Mouse (Mus musculus): ENCODE data around the gene Smg6.

Gene Smg6

DNA sequence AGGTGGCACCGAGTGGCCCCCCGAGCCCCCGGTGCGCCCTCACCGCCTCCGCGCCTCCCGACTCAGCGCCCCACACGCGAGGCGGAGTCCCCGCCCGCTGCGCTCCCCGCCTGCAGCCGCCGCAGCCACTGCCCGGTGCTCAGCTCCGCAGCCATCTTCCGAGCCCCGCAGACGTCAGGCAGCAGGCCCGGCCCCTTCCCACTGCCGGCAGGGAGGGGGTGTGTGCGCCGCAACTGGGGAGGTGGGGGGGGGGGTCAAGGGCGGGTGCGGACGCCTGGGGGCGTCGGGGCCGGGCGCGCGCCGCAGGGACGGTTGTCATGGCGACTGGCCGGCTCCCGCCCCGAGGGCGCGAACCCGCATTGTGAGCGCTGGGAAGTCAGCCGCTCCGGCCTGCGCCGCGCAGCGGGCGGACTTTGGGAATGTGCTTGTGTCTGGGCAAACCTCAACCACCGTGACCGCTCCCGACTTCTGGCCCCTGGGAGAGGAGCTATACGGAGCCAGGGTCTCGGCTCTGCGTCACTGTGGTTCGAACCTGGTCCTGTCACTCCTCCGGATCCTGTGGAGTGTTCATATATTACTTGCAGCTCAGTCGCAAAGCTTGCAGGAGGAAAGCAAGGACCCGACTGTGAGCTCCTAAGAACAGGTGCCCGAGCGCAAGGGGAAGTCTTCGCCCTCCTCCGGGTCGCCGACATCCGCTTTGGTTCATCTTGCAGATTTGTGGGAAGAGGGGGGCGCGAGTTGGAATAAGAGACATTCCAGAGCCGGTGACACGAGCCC, 28.5 kb upstream of the Smg6 start, which contains the start of gene Sgsm2:
Gene Sgsm2, minus strand, starts transcription at position 160 of the 777 bp plus-strand sequence.
- peaks cover 36% of the 10 kb centered on the region for H3K36me3 ChIP-seq (ENCODE audit: insufficient read depth, low read length)
- peak within 1 kb of the TSS; percentile 100 for H3K4me3 ChIP-seq (replicated peaks; ENCODE audit: low read length)
- no peak for TF ChIP-seq POU5F1 (IDR thresholded peaks at IDR 0.05; ENCODE audit: borderline replicate concordance, low read length)
- TF ChIP-seq NANOG (IDR thresholded peaks at IDR 0.05; ENCODE audit: borderline replicate concordance, low read length): no peak
- no peak for TF ChIP-seq CTCF (conservative IDR thresholded peaks at IDR 0.05; ENCODE audit: low read length)
- peaks cover 4% of the 10 kb centered on the region; the same call in 1 of the 2 replicates for H3K27me3 ChIP-seq (ENCODE audit: insufficient read depth, low read length)
- no peaks in the 10 kb centered on the region for H3K9me3 ChIP-seq (ENCODE audit: low read length)
- peaks cover 42% of the 10 kb centered on the region for H3K4me1 ChIP-seq (replicated peaks; ENCODE audit: low read depth, low read length)

DNA sequence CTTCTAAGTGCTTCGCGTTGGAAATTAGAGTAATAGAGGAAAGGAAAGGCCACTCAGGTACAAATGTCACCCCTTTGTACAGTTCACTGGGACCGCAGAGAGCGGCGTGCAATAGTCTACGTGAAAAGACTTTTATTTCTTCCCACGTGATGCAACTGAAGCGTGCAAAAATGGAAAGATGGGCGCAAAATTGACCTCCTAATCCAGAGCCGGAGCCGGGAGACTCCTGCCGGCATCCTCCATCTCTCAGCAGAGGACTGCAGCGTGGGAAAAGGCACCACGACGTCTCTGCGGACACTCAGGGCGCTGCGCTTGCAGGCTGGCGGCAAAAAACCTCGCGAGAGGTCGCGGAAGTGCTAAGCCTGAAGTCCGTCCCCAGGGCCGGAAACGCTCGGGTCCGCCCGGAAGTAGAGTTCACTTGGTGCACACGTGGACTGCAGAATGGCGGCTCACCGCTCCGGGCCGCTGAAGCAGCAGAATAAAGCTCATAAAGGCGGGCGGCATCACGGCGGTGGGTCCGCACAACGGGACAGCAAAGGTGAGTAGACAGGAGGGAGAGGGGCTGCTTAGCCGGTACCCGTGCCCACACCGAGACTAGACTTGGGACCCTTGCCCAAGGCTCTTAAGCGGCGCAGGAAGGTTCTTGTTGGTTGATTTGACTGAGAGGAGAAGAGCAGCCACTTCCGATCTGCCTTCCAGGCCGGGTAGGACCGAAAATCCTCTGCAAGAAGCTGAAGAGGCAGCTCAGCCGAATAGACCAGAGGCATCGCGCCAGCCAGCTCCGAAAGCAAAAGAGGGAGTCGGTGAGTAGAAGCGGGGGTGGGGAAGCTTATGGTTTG, 27.7 kb upstream of the Smg6 start, which contains the start of gene Tsr1:
Gene Tsr1, plus strand, starts transcription at position 394 of the 839 bp plus-strand sequence.
- Histone ChIP-seq H3K9me3 (ENCODE audit: low read length) (no peaks in the 10 kb centered on the region), H3K27me3 (ENCODE audit: insufficient read depth, low read length) (peaks cover 4% of the 10 kb centered on the region; the same call in 1 of the 2 replicates), H3K4me3 (replicated peaks; ENCODE audit: low read length) (peak within 1 kb of the TSS; percentile 100), H3K36me3 (ENCODE audit: insufficient read depth, low read length) (peaks cover 45% of the 10 kb centered on the region), H3K4me1 (replicated peaks; ENCODE audit: low read depth, low read length) (peaks cover 46% of the 10 kb centered on the region)
- no peak for TF ChIP-seq POU5F1 (IDR thresholded peaks at IDR 0.05; ENCODE audit: borderline replicate concordance, low read length)
- TF ChIP-seq CTCF (conservative IDR thresholded peaks at IDR 0.05; ENCODE audit: low read length): no peak
- no peak for TF ChIP-seq NANOG (IDR thresholded peaks at IDR 0.05; ENCODE audit: borderline replicate concordance, low read length)

DNA sequence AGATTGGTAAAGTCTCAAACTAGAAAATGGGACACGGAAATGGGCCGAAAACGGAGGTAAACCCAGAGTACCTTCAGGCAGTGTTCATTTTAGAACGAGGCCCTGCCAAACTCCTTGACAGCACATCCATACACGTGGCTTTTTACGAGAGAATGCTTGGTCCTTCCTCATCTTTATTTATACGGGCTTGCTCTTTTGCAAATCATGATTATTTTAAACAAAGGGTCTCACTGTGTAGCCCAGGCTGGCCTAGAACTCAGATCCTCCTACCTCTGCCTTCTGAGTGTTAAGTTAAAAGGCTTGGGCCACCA, 27.2 kb upstream of the Smg6 start:
- Histone ChIP-seq H3K4me3 (replicated peaks; ENCODE audit: low read length) (peak overlapping the region; percentile 100), H3K27me3 (ENCODE audit: insufficient read depth, low read length) (peaks cover 4% of the 10 kb centered on the region; the same call in 1 of the 2 replicates), H3K9me3 (ENCODE audit: low read length) (no peaks in the 10 kb centered on the region), H3K4me1 (replicated peaks; ENCODE audit: low read depth, low read length) (peaks cover 51% of the 10 kb centered on the region), H3K36me3 (ENCODE audit: insufficient read depth, low read length) (peaks cover 50% of the 10 kb centered on the region)
- no peak for TF ChIP-seq POU5F1 (IDR thresholded peaks at IDR 0.05; ENCODE audit: borderline replicate concordance, low read length)
- TF ChIP-seq CTCF (conservative IDR thresholded peaks at IDR 0.05; ENCODE audit: low read length): no peak
- no peak for TF ChIP-seq NANOG (IDR thresholded peaks at IDR 0.05; ENCODE audit: borderline replicate concordance, low read length)

DNA sequence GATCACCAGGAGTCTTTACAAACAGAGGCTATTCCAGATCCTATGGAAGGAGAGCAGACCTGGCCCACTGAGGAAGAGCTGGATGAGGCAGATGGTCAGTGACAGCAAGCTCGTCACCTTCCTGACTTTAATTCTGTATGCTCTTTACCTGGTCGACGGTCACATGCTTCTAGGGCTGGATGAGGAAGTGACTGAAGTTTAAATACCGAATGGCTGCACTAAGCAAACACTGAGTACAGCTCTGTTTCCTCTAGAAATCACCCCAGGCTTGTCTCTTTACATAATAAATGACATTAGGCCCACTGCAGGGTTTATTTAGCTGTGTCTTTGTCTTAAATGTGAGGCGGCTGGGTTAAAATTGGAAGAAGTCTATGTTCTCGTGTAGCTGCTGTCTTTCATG, 24.1 kb upstream of the Smg6 start:
- H3K9me3 ChIP-seq (ENCODE audit: low read length): no peaks in the 10 kb centered on the region
- TF ChIP-seq CTCF (conservative IDR thresholded peaks at IDR 0.05; ENCODE audit: low read length) (no peak), POU5F1 (IDR thresholded peaks at IDR 0.05; ENCODE audit: borderline replicate concordance, low read length) (no peak), NANOG (IDR thresholded peaks at IDR 0.05; ENCODE audit: borderline replicate concordance, low read length) (no peak)
- peaks cover 81% of the 10 kb centered on the region for H3K36me3 ChIP-seq (ENCODE audit: insufficient read depth, low read length)
- peak overlapping the region; percentile 33 for H3K4me3 ChIP-seq (replicated peaks; ENCODE audit: low read length)
- peaks cover 60% of the 10 kb centered on the region for H3K4me1 ChIP-seq (replicated peaks; ENCODE audit: low read depth, low read length)
- H3K27me3 ChIP-seq (ENCODE audit: insufficient read depth, low read length): no peaks in the 10 kb centered on the region

DNA sequence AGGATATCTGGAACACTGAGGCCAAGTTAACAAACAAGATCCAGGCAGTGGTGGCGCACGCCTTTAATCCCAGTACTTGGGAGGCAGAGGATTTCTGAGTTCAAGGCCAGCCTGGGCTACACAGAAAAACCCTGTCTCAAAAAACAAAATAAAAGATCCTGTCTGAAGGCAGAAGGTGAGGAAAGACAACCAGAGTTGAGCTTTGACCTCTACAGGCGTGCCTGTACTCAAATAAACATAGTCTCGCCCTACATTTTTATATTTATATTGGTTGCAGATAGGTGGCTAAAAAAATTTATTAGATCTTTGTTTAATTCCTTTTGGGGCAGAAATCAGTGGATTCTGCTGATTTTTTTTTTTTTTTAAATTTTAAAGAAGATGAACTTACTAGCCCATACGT, 23.2 kb upstream of the Smg6 start:
- no peak overlapping the region for H3K4me3 ChIP-seq (replicated peaks; ENCODE audit: low read length)
- TF ChIP-seq CTCF (conservative IDR thresholded peaks at IDR 0.05; ENCODE audit: low read length): no peak
- TF ChIP-seq NANOG (IDR thresholded peaks at IDR 0.05; ENCODE audit: borderline replicate concordance, low read length): no peak
- TF ChIP-seq POU5F1 (IDR thresholded peaks at IDR 0.05; ENCODE audit: borderline replicate concordance, low read length): no peak
- no peaks in the 10 kb centered on the region for H3K27me3 ChIP-seq (ENCODE audit: insufficient read depth, low read length)
- peaks cover 68% of the 10 kb centered on the region for H3K4me1 ChIP-seq (replicated peaks; ENCODE audit: low read depth, low read length)
- no peaks in the 10 kb centered on the region for H3K9me3 ChIP-seq (ENCODE audit: low read length)
- peaks cover 90% of the 10 kb centered on the region for H3K36me3 ChIP-seq (ENCODE audit: insufficient read depth, low read length)

DNA sequence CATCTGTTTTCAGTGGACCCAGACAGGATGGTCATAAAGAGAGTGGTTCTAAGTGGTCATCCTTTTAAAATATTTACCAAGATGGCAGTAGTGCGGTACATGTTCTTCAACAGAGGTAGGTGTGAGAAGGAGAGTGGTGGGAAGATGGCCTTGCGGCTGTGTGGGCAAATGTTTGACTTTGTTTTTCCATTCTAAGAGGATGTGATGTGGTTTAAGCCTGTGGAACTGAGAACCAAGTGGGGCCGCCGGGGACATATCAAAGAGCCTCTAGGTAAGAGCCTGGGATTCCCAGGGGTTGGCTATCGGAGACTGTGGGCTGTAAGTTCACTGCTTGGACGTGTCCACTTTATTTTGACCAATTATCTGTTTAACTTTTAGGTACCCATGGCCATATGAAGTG, 17.8 kb upstream of the Smg6 start:
- H3K27me3 ChIP-seq (ENCODE audit: insufficient read depth, low read length): no peaks in the 10 kb centered on the region
- H3K4me3 ChIP-seq (replicated peaks; ENCODE audit: low read length): no peak overlapping the region
- no peaks in the 10 kb centered on the region for H3K9me3 ChIP-seq (ENCODE audit: low read length)
- H3K4me1 ChIP-seq (replicated peaks; ENCODE audit: low read depth, low read length): peaks cover 68% of the 10 kb centered on the region
- H3K36me3 ChIP-seq (ENCODE audit: insufficient read depth, low read length): peaks cover 81% of the 10 kb centered on the region
- TF ChIP-seq CTCF (conservative IDR thresholded peaks at IDR 0.05; ENCODE audit: low read length) (no peak), NANOG (IDR thresholded peaks at IDR 0.05; ENCODE audit: borderline replicate concordance, low read length) (no peak), POU5F1 (IDR thresholded peaks at IDR 0.05; ENCODE audit: borderline replicate concordance, low read length) (no peak)

DNA sequence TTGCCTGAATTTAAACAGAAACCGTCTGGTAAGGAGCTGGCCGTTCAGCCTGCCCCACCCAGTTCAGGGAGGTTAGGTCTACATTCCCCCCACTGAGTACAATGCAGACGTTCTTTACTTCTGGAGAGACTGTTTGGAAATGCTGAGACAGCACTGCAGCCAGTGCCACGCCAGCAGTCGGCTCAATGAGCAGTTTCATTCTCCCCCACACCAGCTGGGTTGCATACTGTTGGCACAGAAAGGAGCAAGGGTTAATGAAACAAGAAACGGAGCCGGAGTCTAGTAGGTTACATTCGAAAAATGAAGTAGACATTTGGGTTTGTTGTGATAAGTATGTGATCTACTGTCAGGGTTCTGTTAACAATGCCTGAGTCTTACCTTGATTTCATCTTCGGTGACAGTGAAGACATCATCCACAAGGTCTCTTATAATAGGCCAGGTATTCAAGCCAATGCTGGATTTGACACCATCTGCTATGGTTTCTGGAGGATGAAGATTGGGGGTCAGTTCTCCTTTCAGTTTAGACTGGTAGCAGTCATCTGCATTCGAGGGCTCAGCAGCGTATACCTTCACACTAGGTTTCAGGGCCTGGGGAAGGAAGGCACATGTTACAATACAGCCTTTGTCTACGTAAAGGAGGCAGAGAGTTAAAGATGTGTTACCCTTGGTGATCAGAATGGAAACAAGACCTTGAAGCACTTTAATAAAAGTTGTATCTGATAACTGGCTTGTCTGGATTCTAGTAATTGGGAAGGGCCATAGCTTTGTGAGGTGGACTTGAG, 16.8 kb upstream of the Smg6 start:
- TF ChIP-seq CTCF (conservative IDR thresholded peaks at IDR 0.05; ENCODE audit: low read length) (no peak), POU5F1 (IDR thresholded peaks at IDR 0.05; ENCODE audit: borderline replicate concordance, low read length) (no peak), NANOG (IDR thresholded peaks at IDR 0.05; ENCODE audit: borderline replicate concordance, low read length) (no peak)
- Histone ChIP-seq H3K9me3 (ENCODE audit: low read length) (no peaks in the 10 kb centered on the region), H3K27me3 (ENCODE audit: insufficient read depth, low read length) (no peaks in the 10 kb centered on the region), H3K36me3 (ENCODE audit: insufficient read depth, low read length) (peaks cover 71% of the 10 kb centered on the region), H3K4me3 (replicated peaks; ENCODE audit: low read length) (no peak overlapping the region), H3K4me1 (replicated peaks; ENCODE audit: low read depth, low read length) (peaks cover 62% of the 10 kb centered on the region)

DNA sequence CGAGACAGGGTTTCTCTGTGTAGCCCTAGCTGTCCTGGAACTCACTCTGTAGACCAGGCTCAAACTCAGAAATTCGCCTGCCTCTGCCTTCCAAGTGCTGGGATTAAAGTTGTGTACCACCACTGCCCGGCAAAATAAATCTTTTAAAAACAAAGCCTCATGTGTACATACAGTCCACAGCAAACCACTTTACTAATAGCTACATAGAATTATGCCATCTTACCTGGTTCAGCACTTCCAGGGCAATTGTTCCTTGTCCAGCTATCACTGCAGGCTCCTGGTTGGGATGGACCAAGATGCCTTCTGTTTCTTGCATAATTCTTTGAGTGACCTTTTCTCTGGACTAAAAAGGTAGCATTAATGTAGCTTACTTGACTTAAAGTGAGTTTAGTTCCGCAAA, 15.6 kb upstream of the Smg6 start:
- Histone ChIP-seq H3K36me3 (ENCODE audit: insufficient read depth, low read length) (peaks cover 60% of the 10 kb centered on the region), H3K27me3 (ENCODE audit: insufficient read depth, low read length) (no peaks in the 10 kb centered on the region), H3K4me3 (replicated peaks; ENCODE audit: low read length) (no peak overlapping the region), H3K9me3 (ENCODE audit: low read length) (no peaks in the 10 kb centered on the region), H3K4me1 (replicated peaks; ENCODE audit: low read depth, low read length) (peaks cover 56% of the 10 kb centered on the region)
- no peak for TF ChIP-seq NANOG (IDR thresholded peaks at IDR 0.05; ENCODE audit: borderline replicate concordance, low read length)
- no peak for TF ChIP-seq POU5F1 (IDR thresholded peaks at IDR 0.05; ENCODE audit: borderline replicate concordance, low read length)
- no peak for TF ChIP-seq CTCF (conservative IDR thresholded peaks at IDR 0.05; ENCODE audit: low read length)

All from E14TG2a.4 (cell line).